Mouse (Mus musculus) liver, embryonic 18 days (tissue): ENCODE results near the gene Bicd1. TPM values are rescaled to one million over a fixed set of nuclear protein-coding genes. Genes with fewer than 3 reads are reported as not detected.

ENCODE experiments used
- polyA plus RNA-seq: library from polyadenylated mRNA; depleted of rRNA; stranded (reverse); fragments of >200 nt; gene quantifications from 2 replicates; pipeline ENCODE4 v1.2.3, GENCODE M21; 2012; rRNA removed

Gene Bicd1
- 0.16 and 0.32 TPM in 2 replicates for polyA plus RNA-seq

GRCm38 (mm10) chr6:149408833-149409332 is at the start of gene Bicd1:
Gene Bicd1, plus strand, starts transcription at chr6:149408886.

Other genes starting within 250 kb of the Bicd1 start
- 4.7 TPM in 2 replicates for gene Amn1, start 220.2 kb upstream of the Bicd1 start, polyA plus RNA-seq
- gene Resf1, start 99.5 kb upstream of the Bicd1 start, polyA plus RNA-seq = 4.5 and 4.9 TPM in 2 replicates